Mouse (Mus musculus) neural tube, embryonic 10.5 days (tissue): ENCODE measurements around the gene Cacna1g.
"Not testable (repeated sequence)": the region's sequence is repeated elsewhere in the genome, so short reads cannot be mapped to it uniquely, and the experiment has no call there.

Experiments used
- DNase-seq: peaks from one replicate; pipeline ENCODE4 v3.0.0-alpha.2; 2017; ENCODE audit warnings: low spot score; ENCODE audit errors: extremely low spot score

Gene Cacna1g

GRCm38 (mm10) chr11:94404641-94405260 lies 69.2 kb downstream of the Cacna1g start:
- peak; percentile 83 for DNase-seq

DNA sequence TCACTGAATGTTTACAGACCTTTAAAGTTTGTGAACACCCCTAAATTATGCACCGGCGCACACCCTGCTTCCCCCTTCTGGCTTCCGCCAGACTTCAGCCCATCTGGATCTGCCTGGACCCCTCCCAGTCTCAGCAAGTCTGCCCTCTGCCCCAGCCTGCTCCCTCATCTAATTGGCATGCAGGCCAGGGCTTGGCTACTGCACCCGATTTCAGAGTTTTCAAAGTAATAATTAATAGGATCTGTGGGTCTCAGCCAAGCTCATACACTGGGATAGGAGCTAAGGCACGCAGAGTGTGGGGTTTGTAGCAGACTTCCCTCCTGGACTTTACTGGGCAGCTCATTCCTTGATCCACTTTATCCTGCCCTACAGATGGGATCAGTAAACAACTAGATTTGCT lies 69.8 kb downstream of the Cacna1g start:
- no peak for DNase-seq

- no peak for DNase-seq
Observed at GRCm38 (mm10) chr11:94403757-94404156, 70.2 kb downstream of the Cacna1g start.

DNA sequence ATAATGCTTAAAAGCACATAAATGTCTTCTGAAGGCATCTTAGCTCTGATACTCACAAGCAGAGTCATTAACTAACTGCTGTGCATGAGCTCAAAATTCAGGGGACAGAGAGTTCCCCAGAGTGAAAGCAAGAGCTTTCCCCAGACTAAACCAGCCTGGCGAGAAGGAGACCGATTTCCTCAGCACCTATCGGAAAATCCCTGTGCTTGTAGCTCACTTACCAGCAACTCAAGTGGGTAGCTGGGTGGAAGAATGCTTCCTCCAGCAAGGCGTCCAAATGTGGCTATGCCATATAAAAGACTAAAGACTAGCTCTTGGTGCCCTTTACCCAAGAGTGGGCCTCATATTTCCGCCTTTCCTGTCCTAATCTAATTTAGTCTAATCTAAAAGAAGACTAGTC lies 71.3 kb downstream of the Cacna1g start:
- no peak for DNase-seq

GRCm38 (mm10) chr11:94402029-94402428 lies 72.0 kb downstream of the Cacna1g start:
- not testable (repeated sequence) for DNase-seq

- no peak for DNase-seq
Observed at GRCm38 (mm10) chr11:94400996-94401395, 73.0 kb downstream of the Cacna1g start.

- no peak for DNase-seq
Observed at GRCm38 (mm10) chr11:94394107-94394506, 79.9 kb downstream of the Cacna1g start.

DNA sequence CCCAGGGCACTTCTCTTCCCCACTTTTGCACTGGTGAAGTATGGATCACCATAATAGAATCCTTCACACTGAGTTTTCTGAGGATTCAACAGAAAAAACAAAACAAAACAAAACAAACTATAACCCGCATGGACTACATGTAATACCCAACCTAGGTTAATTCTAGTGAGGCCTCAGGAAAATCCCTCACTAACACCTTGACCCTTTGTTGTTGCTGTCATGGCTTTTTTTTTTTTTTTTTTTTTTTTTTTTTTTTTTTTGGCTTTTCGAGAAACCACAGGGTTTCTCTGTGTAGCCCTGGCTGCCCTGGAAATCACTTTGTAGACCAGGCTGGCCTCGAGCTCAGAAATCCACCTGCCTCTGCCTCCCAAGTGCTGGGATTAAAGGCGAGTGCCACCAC lies 80.5 kb downstream of the Cacna1g start:
- DNase-seq = not testable (repeated sequence)

- peak; percentile 27 for DNase-seq
Observed at GRCm38 (mm10) chr11:94392672-94393109, 81.3 kb downstream of the Cacna1g start, which contains the start of gene Abcc3. Abcc3 (minus strand) TSS chr11:94392997.

GRCm38 (mm10) chr11:94391661-94392060 lies 82.3 kb downstream of the Cacna1g start:
- DNase-seq = no peak

GRCm38 (mm10) chr11:94390825-94391224 lies 83.2 kb downstream of the Cacna1g start:
- no peak for DNase-seq

DNA sequence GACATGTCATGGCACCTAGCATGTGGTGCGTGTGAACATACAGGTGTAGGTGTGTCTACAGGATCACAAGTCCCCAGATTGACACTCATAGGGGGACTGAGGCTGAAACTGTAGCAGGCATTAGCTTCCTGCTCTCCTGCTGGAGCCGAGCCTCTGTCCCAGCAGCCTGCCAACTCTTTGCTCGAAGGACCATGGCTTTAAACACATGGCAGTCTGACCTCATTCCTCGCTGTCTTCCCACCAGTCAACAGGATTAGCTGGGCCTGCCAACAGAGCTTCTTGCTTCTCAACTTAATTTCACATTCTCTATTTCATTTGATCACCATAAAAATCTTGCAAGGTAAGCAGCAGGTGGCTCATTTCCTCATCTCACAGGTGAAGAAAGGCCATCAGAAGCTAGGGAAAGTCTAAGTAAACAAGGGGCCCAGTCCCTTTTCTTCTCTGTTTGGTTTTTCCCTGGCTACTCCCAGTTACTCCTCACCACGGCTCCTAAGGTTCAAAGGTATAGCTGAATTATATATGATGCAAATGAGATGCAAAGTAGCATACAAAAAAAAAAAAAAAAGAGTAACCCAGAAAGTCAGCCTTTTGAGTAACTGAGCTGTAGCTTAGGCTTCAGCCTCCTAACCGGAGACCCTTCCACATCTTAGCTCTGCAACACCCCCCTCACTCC lies 84.1 kb downstream of the Cacna1g start:
- DNase-seq = no peak

GRCm38 (mm10) chr11:94389021-94389420 lies 85.0 kb downstream of the Cacna1g start:
- no peak for DNase-seq

DNA sequence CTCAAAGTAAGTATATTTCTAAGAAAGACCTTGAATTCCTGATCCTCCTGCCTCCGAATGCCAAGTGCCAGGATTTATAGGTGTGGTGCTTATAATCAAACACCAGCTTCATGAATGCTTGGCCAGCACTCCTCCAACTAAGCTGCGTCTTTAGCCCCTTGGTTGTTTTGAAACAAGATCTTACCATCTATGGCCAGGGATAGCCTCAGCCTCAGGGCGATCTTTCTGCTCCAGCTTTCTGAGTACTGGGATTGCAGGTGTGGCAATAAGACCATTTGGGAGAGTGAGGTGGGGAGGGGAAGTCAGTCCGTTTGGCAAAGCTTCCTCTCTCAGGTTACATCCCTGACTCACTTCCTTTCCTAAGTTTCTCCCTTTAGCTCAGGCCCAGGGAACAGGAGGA lies 86.2 kb downstream of the Cacna1g start:
- DNase-seq = no peak

GRCm38 (mm10) chr11:94385977-94386771 lies 87.8 kb downstream of the Cacna1g start:
- DNase-seq = peak; percentile 66

DNA sequence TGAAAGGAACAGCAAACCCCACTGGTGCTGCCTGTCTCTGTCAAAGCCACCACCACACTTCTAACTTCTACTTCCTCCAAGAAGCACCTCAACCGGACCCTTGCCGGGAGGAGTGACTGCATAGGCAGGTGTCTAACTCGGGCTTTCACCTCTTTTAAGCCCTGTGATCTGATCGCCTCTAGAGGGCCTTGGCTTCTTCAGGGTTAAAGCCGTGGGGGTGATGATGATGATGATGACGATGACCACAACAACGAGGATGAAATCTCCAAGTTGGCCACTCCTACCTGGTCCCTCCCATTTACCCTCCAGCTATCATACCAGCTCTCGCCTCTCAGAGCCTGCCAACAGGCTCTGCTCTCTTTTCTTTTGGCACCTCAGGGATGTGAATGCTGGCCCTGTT lies 94.3 kb downstream of the Cacna1g start:
- no peak for DNase-seq

GRCm38 (mm10) chr11:94379061-94379460 lies 94.9 kb downstream of the Cacna1g start:
- DNase-seq = no peak

DNA sequence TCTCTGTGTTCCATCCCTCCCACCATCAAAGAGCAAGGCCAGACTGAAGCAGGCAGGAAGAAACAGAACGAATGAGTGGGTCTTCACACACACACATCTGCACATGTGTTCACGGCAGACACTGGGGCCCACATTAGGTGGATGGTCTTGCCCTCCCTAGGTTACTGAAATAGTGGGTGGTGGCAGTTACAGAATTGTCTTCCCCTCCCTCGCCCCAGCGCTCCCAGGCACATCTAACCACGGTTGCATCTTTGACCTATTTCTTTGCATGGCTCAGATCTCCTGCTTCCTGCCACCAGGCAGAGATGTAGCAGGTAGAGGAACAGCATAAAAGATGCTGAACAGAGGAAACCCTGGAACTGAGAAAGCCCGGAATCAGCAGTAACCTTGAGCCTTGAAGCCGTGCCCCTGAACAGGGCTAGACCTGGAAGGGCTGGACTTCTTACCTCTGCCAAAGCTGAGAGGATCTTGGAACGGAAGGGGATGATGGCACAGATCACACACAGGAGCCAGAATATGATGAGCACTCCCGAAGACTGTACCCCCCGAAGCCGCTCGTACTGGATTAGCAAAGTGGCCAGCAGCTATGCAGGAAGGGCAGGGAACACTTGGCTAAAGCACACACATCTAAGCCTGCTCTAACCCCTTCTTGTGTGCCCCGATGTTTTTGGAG lies 99.6 kb downstream of the Cacna1g start:
- DNase-seq = no peak

GRCm38 (mm10) chr11:94370809-94371208 lies 103.2 kb downstream of the Cacna1g start:
- DNase-seq = no peak

DNA sequence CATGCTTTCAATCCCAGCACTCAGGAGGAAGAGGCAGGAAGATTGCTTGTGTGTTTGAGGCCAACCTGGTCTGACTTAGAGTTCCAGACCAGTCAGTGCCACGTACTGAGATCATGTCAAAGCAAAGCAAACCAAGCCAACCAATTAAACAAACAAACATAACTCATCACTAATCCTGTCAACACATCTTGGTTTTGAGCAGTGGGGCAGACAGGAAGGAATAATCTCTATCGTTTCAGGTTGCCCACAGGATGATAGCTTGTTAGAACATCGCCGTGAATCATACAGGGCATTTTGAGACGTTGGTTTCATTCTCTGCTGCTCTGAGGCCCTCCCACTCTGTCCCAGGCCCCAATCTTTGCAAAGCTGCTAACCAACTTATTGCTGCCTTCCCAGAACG lies 104.0 kb downstream of the Cacna1g start:
- no peak for DNase-seq

DNA sequence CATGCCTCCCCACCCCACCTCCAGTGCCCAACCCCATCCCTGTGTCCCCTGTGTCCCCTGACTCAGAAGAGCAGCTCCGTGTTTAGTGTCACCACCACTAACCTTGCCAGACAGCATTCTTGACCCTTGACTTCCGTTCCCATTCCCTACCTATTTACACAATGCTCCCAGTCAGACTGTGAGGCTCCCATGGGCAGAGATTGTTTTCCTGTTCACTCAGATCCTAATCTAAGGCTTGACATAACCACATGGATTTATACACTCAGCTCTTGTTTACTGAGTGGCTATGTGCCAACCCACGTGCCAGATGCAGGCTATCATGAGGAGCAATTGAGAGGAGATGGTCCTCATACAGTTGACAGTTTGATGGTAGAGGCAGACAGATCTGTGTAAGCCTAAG lies 108.7 kb downstream of the Cacna1g start:
- no peak for DNase-seq

DNA sequence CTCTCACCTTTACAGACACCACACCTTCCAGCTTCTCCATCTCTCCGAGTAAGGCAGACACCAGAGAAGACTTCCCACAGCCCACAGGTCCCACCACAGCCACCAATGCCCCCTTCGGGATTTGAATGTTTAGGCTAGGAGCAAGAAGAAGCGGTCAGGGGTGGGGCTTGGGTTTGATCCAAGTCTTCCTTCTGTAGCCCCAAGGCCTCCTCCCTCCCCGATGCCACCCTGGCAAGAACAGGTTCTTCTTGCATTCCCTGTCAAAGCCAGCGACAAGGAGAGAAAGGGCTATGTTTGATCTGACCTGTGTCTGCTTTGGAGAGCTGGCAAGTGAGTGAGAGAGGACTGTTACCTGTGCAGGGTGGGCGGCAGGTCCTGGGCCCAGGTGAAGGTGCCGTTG lies 110.3 kb downstream of the Cacna1g start:
- DNase-seq = no peak
